Mouse (Mus musculus) T-helper 1 cell (primary cell): ENCODE data around the gene Gjd3.

Experiments used
- in situ Hi-C: fragments of 300-600 bp; cut with MboI, MseI; formaldehyde crosslinking; loops from one replicate; pipeline ENCODE4 v1.15.1; 2025; ENCODE audit warnings: high pct_unique_total_duplicates

Gene Gjd3

DNA sequence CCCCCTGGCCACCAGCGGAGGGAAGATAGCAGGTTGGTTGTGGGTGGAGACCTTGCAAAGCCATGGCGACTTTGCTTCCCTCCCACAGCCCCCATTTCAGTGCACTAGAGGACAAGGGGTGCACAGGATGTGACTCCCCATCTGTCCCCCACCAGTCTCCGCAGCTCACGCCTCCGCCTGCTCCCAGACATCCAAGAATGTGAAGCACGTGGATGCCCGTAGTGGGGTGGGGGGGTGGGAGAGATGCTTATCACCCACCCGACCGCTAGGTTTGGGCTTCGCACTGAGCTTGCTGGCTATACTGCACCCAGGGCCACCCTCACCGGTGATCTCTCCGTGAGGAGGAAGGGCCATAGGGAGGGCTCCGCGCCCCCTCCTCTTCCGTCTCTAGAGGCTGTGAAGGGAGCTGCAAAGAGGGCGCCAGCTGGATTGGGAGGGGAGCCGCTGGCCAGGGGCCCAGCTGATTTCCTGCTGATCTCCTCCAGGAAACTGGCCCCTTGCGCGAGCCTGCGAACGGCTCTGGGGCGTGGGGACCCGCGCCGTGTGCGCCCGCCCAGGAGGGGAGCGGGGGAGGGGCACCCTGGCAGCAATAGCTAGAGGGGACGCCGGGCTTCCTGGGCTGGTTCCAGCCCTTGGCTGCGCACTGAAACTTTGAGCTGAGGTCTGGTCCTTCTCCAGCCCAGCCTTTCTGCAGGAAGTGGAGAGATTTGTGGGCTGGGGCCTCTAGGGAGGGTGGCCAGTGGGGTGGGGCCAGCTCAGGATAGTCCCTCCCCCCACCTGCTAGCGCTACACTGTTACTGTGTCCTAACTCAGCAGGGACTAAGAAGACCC, 19.4 kb downstream of the Gjd3 start:
- in situ Hi-C loops, result no loop called here

DNA sequence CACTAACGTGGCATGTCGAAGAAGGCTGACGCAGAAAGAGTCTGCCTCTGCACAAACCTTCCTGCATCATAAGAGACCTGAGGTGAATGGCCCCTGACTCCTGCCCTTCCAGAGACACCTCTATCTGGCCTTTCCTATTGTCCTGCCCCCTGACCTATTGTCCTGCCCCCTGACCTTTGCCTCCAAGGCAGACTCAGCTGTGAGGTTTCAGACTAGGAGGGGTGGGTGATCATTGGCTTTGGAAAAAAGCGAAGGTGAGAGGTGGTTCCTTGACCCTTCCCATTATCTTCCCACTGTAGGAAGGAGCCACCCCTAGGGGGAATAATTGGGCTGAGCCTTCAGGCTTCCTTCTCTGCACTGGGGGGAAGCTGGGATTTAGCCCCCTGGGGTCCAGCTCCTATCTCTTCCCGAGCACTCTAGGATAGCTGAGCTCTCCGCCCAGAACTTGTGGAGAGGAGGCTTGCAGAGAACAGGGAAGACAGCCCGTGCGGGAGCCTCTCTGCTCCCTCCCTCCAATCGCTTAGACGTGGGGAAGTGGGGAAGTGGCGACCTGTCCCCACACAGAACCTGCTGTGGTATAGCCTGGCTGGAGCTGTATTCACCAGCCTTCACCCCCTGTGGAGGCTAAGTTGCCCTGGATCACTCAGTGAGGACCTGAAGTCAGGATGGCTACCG, 20.3 kb downstream of the Gjd3 start:
- in situ Hi-C loops, result no loop called here

- in situ Hi-C loops, result no loop called here
These were observed 21.1 kb downstream of the Gjd3 start for GRCm38 (mm10) chr11:98961766-98962165.

GRCm38 (mm10) chr11:98961051-98961592, 21.7 kb downstream of the Gjd3 start:
- in situ Hi-C loops, result no loop called here

- in situ Hi-C loops, result no loop called here
These were observed 22.4 kb downstream of the Gjd3 start for GRCm38 (mm10) chr11:98960313-98960906.

- in situ Hi-C loops, result loop anchor here (10.0 kb wide), 1 partner anchor 1835 kb away; no protein-coding TSS in a partner anchor
These were observed 23.1 kb downstream of the Gjd3 start for GRCm38 (mm10) chr11:98959437-98960312.

DNA sequence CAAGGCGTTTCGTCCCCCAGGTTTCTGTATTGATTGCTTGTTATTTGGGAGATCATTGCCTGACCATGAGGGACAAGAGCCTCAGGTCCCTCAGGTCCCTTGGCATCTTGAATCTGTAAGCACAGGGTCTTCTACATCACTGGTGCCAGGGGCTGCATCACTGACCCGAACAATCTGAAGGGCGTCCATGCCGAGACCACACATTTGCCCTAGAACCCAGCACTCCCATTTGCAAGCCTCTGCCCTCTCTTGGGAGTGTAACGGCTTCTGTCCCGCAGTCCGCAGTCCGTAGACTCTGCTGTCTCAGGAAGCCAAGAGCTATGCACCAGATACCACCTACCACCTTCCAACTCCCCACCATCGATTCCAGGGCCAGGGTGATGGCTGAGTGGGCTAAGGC, 26.5 kb downstream of the Gjd3 start:
- in situ Hi-C loops, result loop anchor here (10.0 kb wide), 1 partner anchor 1832 kb away; no protein-coding TSS in a partner anchor

DNA sequence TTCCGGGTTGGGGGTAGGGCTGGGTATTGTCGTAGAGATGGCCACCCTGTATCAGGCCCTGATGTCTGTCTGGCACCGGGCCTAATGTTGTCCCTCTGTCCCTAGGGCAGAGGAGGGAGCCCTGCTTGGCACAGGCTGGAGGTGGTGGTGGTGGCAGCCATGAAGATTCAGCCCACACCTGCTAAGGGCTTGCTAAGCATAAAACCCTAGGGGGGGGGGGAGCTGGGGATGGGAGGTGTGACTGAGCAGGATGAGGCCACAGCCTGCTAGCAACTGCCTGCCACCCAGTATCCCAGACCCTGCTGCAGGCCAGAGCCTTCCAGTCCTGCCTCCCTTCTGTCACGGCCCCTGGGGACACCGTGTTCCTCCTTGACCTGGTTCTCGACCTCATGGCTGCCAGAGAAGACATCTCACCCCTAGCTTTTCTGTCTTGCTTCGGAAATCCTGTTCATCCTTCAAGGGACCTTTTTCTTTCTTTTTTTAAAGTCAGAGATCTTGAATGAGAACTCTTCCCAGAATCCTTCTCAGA, 27.0 kb downstream of the Gjd3 start:
- in situ Hi-C loops, result loop anchor here (10.0 kb wide), 1 partner anchor 1831 kb away; no protein-coding TSS in a partner anchor

DNA sequence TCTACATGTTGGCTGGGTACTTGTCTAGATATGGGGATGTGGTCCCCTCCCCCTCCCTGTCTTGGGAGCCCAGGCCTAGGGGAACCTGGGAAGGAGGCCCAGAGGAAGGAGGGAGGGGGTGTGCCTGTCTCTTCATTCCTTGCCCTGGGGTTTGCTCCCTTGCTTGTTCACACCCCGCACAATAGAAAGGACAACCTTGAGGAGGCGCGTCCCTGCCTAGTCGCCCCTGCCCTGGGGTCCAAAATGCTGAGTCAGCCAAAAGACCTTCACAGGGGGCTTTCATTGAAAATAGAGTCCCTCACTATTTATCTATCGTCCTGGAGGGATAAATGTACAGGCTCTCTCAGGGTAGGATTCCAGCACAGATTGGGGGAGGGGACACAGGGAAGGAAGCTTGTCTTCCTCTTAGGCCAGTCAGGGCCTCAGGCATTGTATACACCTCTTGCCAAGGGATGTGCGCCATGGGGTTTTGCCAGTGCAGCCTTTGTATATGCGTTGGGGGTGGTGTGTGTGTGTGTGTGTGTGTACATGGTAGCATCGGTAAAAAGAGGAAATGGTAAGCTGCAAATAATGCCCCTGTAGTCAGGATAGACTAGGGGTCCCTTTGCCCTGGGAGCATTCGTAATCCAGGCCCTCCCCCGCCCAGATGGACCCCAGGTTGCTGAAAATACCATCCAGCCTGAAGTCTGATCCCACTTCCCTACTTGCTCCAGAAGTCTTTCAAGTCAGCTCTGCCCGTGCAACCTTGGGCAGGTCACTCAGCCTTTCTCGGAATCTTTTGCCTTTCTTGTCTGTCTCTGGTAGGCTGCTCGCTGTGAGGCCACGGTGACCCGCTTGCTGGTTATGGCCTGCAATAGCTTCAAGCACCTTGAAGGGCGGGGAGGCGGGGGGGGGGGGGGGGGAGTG, 27.8 kb downstream of the Gjd3 start:
- in situ Hi-C loops, result loop anchor here (10.0 kb wide), 1 partner anchor 1830 kb away; no protein-coding TSS in a partner anchor

DNA sequence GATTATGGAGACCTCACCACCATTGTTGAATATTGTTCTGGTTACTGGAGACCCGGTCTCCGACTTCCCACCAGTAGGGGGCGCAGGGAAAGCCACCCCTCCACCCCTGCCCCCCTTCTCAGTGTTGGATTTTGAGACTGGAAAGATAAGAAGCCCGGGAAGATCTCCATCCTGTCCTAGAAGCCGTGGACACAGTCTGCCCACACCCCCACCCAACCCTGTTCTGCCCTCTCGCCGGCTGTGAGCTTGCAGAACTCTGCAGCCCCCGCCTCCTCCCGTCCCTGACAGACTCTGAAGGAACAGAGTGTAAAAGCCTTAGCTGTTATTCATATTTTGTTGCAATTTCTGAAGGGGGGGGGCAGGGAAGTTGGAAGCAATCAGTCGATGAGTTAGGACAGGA, 28.4 kb downstream of the Gjd3 start:
- in situ Hi-C loops, result loop anchor here (10.0 kb wide), 1 partner anchor 1830 kb away; no protein-coding TSS in a partner anchor

- in situ Hi-C loops, result loop anchor here (10.0 kb wide), 1 partner anchor 1829 kb away; no protein-coding TSS in a partner anchor
These were observed 28.9 kb downstream of the Gjd3 start for GRCm38 (mm10) chr11:98953835-98954320.

DNA sequence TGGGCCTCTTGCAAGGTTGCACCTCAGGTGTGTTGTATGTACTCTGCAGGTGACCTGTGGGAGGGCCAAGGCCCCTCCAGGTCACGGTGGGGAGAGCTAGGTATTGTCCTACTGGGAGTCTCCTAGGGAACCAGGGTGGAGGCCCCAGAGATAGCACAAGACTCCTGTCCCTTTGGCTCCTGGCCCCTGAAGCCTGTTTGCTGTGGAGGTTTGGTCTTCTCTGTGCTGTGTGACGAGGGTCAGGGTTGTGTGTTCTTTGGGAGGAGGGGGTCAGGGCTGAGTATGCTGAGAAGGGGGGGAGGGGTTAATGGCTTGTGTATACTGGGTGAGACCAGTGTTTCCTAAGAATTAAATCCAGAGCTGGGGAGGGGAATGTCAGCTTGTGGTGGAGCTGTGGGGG, 29.5 kb downstream of the Gjd3 start:
- in situ Hi-C loops, result loop anchor here (10.0 kb wide), 1 partner anchor 1829 kb away; no protein-coding TSS in a partner anchor

- in situ Hi-C loops, result loop anchor here (10.0 kb wide), 1 partner anchor 1828 kb away; no protein-coding TSS in a partner anchor
These were observed 30.1 kb downstream of the Gjd3 start for GRCm38 (mm10) chr11:98952736-98953135.

DNA sequence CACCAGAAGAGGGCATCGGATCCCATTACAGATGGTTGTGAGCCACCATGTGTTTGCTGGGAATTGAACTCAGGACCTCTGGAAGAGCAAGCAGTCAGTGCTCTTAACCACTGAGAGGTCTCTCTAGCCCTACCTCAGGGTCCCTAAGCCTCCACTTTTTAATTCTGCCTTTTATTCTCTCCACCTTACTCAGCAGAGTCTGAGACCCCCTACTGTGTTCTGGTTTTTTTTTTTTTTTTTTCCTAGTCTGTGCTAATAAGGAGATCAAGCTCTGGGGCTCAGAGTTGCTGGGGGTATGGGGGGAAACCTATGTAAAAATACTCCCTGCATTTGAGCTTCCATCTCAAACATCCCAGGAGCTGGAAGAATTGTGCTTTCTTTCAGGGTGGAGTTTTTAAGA, 30.7 kb downstream of the Gjd3 start:
- in situ Hi-C loops, result loop anchor here (10.0 kb wide), 1 partner anchor 1827 kb away; no protein-coding TSS in a partner anchor

GRCm38 (mm10) chr11:98951026-98951906, 31.6 kb downstream of the Gjd3 start:
- in situ Hi-C loops, result loop anchor here (10.0 kb wide), 1 partner anchor 1826 kb away; no protein-coding TSS in a partner anchor

DNA sequence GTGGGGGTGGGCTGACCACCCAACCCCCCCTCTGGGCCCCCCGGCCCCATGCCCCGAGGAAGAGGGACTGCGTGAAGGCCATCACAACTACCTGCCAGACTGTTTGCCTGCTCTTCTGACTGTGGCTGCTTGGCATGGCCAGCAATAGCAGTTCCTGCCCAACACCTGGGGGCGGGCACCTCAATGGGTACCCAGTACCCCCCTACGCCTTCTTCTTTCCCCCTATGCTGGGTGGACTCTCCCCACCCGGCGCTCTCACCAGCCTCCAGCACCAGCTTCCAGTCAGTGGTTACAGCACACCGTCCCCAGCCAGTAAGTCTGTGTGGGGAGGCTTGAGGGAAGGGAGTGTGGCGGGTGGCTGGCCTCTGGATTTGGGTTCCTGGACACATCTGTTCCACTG, 32.3 kb downstream of the Gjd3 start:
- in situ Hi-C loops, result loop anchor here (10.0 kb wide), 1 partner anchor 1826 kb away; no protein-coding TSS in a partner anchor

DNA sequence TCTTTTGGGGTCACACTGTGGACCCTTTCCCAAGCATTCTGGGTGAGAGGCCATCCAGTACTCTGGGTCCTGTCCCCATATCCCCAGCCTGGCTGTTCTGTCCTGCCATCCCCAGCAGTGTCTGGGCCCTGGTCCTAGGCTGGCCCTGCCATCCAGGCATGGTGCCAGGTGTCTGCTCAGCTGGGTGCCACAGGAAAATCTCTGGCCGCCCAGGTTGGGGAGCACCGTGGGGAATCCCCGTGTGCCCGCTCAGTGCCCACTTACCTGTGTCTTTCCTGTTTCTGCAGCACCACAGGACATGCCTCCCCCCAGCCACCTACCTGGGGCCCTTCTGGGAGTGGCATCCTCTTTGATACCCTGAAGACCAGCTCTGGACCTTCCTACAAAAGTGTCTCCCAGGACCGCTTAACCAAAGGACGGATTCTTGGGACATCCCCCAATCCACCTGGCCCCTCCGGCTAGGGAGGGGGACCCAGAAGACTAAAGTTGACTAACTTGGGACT, 32.8 kb downstream of the Gjd3 start:
- in situ Hi-C loops, result loop anchor here (10.0 kb wide), 2 partner anchors 925 to 1825 kb away; partner anchors contain the start of genes Cacnb1 and Rpl19
